Mouse (Mus musculus): ENCODE results near the gene Cxcr4.

Cxcr4 gene

DNA sequence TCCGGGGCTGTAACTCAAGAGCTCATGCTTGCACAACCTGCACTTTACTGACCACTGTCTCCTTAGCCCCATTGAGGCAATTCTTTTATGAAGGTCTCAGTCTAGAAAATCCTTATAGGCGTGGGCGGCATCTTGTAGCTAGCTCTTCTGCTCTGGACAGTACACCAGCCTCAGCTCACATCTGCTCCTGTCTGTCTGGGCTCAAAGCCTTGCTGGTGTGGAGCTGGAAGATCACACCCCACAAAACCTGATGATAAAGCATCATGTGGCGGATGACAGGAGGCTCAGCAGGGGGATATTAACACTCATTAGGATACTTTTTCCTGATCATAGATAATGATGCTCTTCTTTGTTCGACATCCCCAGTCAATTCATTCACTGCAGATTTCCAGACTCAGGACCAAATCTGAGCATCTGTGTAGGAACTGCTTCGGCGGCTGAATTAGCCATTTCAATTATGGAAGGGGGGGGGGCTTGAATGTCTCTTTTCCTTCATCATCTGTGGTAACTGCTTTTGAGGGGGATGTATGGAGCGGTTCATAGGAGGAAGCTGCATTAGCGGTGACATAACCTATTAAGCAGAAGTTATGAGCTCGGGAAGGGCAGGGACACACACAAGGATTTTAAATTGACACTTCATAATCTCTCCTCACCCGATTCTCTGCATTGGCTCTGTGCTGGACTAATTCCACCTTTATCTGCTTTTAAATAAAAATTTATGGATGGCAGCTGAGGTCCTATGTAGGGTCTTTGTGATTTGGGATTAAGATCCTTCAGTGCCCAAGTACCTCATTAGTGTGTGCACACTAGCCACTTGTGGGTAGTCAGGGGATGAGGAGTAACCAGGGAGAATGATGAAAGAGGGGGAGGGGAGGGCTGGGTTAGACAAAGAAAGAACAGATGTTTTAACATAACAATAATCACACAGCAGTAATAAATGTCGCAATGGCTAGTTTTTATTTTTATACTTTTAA lies 24.6 kb downstream of the Cxcr4 start:
- no peak for DNase-seq

DNA sequence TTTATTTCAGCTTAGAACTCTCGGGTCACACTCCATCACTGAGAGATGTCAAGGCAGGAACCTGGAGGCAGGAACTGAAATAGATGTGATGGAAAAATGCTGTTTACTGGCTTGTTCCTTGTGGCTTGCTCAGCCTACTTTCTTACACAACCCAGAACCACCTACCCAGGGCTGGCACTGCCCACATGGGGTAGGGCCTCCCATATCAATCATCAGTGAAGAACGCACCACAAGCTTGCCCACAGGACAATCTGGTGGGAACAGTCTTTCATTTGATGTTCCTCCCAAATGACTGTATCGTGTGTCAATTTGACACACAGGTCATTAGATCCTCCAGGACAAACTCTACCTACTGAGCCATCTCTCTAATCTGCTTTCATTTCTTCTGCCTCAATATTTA lies 28.2 kb downstream of the Cxcr4 start:
- no peak for DNase-seq

DNA sequence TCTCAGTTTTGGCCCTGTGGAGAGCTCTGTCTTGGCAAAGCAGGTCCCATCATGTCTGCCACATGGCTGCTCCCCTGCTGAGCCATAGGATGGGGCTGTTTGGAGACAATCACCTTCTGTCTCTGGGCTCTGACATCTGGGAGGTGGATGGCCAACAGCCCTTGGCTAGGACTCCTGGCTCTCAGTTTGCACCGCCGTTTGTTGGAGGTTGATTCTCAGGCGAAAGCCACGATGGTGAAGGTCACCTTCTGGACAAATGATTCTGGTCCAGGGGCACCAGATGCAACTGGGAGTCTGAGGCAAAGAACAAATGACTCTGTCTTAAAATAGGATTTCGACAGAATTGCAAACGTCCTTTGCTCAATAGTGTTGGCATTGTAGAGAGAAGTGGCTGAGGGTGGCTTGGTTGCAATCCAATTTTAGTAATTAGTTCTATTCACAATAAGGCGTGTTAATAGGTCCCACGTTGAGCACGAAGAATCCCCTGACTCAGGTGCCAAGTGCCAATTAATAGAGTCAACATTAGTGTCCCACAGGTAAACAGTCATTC lies 30.7 kb downstream of the Cxcr4 start:
- no peak for DNase-seq

DNA sequence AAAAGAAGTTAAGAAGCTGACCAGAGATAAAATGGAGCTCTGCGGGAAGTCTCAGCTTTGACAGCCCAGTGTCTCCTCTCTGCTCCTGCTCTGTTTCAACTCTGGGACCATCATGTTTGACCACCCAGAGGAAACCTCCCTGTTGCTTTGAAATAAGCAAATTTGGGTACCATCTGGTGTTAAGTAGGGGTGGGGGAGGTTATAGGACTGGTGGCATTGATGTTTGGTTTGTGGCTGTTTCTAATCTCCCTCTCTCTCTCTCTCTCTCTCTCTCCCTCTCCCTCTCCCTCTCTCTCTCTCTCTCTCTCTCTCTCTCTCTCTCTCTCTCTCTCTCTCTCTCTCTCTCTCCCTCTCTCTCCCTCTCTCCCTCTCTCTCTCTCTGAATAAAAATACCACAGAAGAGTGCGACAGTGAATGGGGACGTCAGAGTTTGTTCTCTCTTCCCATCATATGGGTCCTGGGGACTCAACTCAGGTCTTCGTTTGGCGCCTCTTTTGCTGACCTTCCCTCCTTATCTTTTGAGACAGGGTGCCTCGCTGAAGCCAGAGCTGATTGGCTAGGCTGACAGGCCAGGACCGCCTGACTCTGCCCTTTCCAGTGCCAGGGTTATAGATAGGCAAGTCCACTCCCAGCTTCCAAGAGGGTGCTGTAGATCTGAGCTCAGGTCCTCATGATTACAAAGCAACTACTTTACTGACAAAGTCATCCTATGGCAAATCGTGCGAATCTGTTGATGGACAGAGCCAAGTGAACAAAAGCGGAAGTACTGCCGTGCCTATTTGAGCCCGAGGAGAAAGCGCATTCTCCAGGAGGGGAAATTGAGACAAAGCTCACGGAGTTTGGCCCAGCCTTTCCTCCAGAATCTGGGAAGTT lies 31.4 kb downstream of the Cxcr4 start:
- DNase-seq: no peak

- DNase-seq: no peak
Observed at GRCm38 (mm10) chr1:128557953-128558352, 34.1 kb downstream of the Cxcr4 start.

- no peak for DNase-seq
Observed at GRCm38 (mm10) chr1:128552545-128552944, 39.5 kb downstream of the Cxcr4 start.

DNA sequence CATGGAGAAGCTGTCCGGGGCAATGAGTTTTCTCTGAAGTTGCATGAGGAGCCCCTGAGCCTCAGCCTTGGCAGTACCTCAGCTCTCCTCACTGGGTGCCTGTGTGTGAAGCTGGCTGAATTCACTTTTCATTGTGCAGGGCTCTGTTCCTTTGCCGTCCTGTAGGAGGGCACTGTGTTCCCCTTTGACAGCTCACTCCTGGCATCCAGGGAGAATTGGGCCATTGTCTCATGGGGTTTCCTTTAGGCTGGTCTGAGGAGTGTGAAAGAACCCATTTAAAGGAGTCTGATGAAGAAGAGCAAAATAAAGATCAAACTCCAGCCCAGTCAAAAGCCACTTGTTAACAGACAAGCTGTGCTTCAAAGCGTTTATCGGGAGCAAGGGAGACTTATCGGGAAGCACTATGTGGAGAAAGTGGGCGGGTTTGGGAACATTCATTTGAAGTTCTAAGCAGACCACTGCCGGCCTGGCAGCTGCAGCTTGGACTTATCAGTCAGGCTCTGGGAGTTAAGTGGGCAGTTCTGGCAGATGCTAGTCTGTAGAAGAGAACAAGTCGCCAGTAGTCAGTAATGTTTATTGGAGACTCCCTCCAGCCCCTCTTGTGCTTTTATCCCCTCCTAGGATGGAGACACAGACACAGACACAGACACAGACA lies 40.2 kb downstream of the Cxcr4 start:
- no peak for DNase-seq

DNA sequence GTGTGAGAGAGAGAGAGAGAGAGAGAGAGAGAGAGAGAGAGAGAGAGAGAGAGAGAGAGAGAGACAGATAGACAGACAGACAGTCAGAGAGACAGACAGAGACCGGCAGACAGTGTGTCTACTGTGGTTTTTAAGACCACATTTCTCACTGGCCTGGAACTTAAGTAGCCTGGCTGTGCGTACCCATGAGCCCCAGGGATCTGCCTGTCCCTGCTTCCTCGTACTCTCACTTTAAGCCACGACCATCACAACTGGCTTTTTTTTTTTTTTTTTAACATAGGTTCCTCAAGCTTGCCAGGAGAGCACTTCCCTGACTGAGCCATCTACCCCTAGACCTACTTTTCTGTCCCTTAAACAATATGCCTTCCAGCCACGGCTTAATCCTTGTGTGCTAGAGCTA lies 42.7 kb downstream of the Cxcr4 start:
- no peak for DNase-seq

DNA sequence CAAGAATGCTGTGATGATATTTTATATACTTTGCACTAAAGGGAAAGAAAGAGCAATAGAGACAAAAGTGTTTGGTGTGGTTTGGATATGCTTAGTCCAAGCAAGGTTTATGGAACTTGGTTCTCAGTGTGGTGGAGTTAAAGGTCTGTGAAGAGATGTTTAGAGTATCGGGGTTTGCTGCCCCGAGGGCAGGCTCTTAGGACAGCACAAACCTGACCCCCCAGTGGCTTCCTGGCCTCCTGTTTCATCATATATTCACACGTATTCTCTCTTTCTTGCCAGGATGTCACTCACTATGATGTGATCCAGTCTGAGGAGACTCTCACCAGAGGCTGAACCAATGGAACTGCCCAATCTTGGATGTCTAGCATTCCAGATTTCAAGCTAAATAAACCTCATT lies 43.1 kb downstream of the Cxcr4 start:
- DNase-seq: no peak

DNA sequence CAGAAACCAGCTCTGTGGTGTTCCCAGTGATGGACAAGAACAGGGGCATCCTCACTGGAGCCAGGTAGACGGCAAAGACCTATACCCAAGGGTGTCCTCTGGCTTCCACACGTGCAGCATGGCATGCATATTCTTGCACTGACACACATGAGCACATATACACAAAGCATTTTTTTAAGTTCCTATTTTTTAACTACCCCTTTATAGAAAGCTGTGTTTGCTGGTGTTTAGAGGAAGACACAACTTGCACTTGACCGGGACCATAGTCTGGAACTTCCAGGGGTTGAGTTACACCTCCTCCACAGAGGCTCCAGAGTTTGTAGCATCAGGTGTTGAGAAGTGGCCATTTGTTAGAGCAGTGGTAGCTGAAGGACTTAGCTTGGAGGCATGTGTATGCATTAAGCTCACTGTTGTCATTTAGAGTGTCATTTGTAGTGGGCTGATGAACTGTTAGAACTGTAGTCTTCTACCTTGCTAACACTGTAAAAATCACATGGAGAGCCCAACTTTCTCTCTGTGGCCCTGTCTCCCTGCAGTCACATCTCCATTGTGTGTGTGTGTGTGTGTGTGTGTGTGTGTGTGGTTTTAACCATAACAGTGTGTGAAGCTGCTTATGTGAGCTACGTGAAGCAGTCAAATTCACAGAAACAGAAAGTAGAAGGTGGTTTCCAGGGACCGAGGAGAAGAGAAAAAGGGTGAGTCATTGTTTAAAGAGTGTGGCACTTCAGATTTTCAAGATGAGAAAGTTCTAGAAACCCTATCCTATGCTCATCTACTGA lies 43.7 kb downstream of the Cxcr4 start:
- DNase-seq: no peak

DNA sequence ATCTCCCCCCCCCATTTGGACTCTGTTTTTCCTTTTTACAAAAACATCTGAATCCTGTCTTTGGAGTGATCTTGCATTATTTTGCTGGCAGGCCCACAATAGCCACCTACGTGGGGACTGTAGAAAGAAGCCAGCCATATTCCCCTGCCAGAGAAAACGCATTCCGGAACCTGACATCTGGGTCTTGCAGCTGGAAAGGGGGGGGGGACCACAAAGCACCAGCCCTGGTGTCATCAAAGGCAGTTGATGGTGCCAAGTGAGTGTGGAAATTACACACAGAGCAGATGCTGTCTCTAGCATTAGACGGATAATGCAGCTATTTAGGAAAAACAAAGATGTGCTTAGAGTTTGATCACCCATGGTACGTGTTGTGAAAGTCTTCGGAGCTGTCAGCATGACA lies 46.4 kb downstream of the Cxcr4 start:
- no peak for DNase-seq

DNA sequence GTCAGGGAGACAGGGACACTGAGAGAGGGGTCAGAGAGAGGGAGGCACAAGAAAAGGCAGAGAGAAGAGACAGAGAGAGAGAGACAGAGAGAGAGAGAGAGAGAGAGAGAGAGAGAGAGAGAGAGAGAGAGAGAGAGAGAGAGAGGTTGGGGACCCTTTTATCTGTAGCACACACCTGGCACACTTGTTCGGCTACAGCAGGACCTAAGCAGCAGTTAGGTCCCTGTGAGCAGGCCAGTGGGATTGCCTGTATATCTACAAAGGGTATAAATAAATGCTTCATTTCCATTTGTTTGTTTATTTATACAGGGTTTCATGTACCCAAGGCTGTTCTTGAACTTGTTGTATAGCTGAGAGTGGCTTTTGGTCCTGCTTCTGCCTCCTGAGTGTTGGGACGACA lies 49.0 kb downstream of the Cxcr4 start:
- no peak for DNase-seq

DNA sequence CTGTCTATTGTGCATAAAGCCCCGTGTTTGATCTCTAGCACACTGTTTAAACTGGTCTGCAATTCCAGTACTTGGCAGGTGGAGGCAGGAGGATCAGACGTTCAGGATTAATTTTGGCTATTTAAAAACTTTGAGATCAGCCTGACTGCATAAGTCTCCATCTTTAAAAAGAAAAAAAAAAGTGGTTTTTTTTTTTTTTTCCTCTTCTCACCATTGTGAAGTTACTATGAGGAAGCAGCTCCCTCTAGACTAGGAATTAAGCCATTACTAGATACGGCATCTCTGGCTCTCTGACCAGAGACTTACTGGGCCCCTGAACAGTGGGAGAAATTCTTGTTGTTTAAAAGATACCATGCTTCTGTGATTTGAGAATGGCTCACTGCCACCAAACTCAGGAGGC lies 49.5 kb downstream of the Cxcr4 start:
- DNase-seq: no peak

DNA sequence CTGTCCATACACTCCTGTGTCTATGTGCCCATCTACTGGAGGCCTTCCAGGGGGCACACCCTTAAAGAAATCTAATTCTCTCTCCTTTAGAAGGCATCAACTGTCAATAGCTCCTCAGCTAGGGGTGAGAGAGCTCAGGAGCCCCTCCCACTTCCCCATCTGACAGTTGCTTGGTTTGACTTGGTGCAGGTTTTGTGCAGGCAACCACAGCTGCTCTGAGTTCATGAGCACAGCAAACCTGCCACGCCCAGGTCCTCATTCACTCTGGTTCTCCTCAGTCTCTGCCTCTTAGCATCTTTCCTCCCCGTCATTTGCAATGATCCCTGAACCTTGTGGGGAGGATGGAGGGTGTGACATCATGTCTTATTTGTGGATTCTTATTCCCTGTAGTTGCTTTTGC lies 51.9 kb downstream of the Cxcr4 start:
- peak; percentile 67 for DNase-seq

- no peak for DNase-seq
Observed at GRCm38 (mm10) chr1:128539555-128539954, 52.5 kb downstream of the Cxcr4 start.

Data from thymus, postnatal 25 days (tissue).